Mouse (Mus musculus): Measurements from ENCODE around the gene 4921507P07Rik.

DNA sequence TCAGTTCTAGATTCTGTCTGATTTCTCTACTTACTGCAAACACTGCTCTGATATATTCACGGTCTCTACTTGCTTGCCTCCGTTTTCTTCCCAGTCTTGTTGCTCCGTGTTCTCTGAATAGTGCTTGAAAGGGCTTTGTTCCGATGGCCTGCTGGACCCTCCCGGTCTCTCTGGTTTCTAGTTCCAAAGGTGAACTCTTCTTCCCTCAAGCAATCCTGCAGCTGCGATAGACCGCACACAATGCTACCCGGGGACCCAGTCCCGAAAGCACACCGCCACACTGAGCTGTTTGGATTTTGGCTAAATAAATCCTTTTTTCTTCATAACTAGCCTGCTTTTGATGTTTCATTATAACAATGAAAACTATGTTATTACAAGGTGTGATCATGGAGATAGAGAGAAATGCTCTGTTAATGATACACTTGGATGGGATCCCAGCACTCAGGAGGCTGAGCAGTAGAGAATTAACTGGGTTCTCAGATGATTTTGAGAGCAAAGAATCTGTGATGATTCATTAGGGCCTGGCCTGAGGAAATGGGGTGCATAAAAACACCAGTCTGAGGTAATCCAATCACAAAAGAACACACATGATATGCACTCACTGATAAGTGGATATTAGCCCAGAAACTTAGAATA lies 72.1 kb downstream of the 4921507P07Rik start:
- no peak for TF ChIP-seq CHD2 (IDR thresholded peaks at IDR 0.05; ENCODE audit: low read depth, low read length)
- TF ChIP-seq ZNF384 (IDR thresholded peaks at IDR 0.05; ENCODE audit: low read depth, low read length), result no peak
- TF ChIP-seq HCFC1 (IDR thresholded peaks at IDR 0.05; ENCODE audit: borderline replicate concordance, insufficient read depth, low read length), result no peak

All from ES-E14 (cell line).